Mouse (Mus musculus): ENCODE data around the gene Gm19345.

- TF ChIP-seq USF1 (IDR thresholded peaks at IDR 0.05; ENCODE audit: low read depth): no peak
- TF ChIP-seq CTCF (IDR thresholded peaks at IDR 0.05; ENCODE audit: control insufficient read depth, insufficient read depth, insufficient read length): no peak
- no peak for TF ChIP-seq FOSL1 (IDR thresholded peaks at IDR 0.05; ENCODE audit: insufficient read depth, low read length, poor library complexity, severe bottlenecking)
- TF ChIP-seq MAX (IDR thresholded peaks at IDR 0.05): no peak
- no peak for TF ChIP-seq MYOD1 (IDR thresholded peaks at IDR 0.05; ENCODE audit: control insufficient read depth, insufficient read length, low read depth)
- TF ChIP-seq CEBPB (IDR thresholded peaks at IDR 0.05; ENCODE audit: low read depth): no peak
Observed at GRCm38 (mm10) chr7:19859740-19860139, 7.9 kb downstream of the Gm19345 start.
